Mouse (Mus musculus) kidney, adult 9 months (tissue): ENCODE results near the gene Sod1.

ENCODE experiments used
- DNase-seq: peaks from one replicate; pipeline ENCODE4 v3.0.0; 2022

Sod1 gene

DNA sequence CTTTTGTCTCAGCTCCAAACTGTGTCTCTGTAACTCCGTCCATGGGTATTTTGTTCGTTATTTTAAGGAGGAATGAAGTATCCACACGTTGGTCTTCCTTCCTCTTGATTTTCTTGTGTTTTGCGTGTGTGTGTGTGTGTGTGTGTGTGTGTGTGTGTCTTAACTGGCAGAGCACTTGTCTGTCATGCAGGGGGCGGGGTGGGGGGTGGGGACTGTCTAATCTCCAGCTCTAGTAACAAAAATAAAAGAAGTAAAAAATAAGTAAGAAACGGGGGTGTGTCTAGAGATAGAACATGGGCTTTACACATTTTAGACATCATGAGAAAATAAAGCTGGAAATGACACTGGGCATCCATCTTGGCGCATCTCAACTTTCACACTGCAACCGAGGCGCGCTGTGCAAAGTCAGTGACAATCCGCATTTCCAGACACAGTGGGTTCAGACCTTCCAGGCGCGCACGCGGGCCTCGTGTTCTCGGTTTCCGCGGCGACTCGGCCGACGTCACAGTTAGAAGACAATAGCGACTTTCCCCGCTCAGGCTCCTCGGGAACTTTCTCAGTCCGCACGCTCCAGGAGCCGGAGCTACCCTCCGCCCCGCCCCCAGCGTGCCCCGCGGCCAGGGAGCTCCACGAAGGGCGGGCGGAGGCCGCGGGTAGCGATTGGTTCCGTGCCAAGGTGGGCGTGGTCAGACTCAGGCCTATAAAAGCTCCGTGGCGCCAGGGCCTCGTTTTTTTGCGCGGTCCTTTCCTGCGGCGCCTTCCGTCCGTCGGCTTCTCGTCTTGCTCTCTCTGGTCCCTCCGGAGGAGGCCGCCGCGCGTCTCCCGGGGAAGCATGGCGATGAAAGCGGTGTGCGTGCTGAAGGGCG lies at the start of gene Sod1:
Sod1 (plus strand) TSS at position 729 of the 866 bp plus-strand sequence.
- DNase-seq: peak; percentile 94

DNA sequence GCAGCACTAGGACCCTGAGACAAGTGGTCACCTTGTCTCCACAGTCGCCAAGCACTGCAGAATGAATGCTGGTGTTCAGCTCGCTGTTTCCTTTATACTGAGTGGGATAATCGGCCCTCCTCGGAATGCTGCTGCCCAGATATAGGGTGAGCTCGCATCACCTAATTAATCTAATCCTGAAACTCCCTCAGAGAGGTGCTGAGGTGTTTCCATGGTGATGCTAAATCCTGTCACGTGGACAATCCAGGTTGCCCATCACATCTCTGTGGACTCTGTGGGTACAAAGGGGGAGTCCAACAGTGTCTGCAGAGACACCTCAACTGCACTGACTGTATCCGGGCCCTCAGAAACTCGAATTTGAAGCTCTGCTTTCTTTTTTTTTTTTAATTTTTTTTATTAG lies 49.1 kb upstream of the Sod1 start:
- DNase-seq: no peak

DNA sequence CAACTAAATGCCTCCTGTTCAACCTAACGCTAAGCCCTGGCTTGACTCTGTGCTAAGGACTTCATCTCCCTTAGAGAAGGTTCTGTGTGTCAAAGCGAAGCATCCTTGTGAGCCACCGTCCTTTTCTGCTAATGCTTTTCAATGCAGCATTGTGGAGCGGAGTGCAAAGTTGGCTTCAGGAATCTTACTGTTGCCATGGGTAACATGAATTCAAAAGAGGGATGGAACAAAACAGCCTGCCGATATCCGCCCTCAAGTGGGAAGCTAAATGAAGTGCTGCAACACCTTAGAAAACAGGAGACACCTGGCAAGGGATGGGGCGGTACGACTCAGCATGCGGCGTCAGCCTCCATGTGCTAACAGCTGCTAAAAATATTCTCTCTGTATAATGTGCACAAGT lies 44.1 kb upstream of the Sod1 start:
- no peak for DNase-seq

DNA sequence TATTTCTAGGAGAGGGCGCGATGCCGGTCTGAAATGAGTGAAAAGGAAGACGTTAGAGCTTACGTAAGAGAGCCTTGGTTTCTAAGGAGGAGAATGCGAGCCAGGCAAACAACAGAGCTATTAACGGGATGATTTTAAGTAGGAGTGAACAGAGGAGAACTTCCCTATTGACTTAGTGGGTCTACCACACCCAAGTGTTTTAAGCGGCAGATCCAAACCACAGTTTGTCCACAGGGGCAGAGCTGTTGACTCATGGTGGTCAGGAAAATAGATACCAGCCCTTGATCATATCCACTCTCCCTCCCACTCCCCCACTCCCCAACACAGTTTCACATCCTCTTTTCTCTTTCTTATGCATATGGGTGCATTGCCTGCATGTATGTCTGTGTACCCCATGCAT lies 43.1 kb upstream of the Sod1 start:
- no peak for DNase-seq

DNA sequence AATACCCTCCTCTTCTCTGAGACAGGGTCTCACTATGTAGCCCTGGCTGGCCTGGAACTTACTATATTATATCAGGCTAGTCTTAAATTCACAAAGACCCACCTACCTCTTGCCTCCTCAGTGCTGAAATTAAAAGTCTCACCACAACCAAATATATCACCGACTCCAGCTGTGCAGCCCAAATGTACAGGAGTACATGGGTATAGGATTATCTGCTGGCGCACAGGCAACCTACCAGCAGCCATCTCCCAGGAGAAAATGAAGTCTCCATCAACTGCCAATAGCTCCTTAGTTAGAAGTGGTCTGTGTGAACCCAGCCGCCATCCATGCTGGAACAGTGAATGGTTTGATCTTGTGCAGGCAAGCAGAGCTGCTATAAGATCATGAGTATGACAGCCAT lies 42.1 kb upstream of the Sod1 start:
- no peak for DNase-seq

DNA sequence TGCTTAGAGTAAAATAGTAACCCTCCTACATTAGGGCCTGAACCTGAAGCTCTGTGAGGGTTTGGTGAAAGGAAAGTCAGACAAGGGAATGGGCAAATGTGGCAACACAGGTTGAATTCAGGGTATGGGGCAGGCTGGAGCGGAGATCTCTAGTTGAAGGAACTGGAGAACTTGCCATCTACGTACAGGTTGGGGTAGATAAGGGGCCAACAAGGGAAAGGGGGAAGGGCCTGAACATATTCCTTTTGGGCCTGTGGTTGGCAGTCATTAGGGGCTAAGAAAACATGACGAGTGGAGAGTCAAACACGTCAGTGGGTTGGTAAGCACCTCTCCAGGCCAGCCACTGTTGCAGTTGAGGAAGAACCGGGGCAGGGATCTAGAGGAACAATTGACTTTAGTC lies 40.7 kb upstream of the Sod1 start:
- no peak for DNase-seq

DNA sequence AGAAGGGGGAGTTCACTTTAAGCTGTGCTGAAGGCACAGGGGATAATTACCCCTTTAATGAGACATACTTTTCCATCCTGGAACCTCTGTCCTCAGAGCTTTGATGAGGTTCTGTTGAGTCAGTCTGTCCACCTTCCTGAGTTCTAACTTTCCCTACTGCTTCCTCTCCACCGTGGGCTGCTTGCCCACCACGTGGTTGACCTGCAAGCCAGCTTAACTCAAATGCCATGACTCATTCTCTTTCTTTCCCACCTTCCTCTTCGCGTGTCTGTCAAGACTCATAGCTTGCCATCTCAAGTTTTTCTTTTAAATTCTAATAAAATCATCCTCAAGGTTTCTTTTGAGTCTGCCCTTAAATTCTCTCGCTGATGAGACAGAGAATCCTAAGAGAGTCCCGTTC lies 39.6 kb upstream of the Sod1 start:
- no peak for DNase-seq

DNA sequence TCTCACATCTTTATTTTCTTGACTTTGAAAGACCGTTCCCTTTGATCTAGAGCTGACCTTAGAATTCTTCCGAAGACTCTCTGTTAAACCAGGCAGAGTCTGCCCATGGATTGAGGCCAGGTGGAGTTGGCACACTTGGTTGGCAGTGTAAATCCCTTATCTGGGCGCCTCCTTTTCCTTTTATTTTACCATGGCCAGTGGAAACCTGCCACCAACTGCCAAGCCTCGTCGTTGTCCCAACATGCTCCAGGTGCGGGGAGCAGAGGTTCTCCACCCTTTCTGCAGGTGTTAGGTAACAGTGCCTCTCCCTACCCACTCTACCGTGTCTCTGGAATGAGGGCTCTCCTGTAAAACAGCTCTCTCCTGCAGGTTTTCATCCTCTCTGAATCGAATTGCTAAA lies 38.9 kb upstream of the Sod1 start:
- no peak for DNase-seq

DNA sequence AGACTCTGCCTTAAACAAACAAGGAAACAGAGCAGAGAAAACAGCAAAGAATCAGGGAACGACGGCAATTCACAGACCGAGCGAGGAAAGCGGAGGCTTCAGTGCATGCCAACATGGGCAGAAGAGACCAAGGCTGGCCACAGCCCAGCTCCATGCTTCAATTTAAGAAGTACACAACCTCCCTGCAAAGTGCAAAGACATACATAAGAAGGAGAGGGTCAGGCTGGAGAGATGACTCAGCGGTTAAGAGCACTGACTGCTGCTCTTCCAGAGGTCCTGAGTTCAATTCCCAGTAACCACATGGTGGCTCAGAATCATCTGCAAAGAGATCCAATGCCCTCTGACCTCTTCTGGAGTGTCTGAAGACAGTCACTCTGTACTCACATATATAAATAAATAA lies 36.4 kb upstream of the Sod1 start:
- no peak for DNase-seq

DNA sequence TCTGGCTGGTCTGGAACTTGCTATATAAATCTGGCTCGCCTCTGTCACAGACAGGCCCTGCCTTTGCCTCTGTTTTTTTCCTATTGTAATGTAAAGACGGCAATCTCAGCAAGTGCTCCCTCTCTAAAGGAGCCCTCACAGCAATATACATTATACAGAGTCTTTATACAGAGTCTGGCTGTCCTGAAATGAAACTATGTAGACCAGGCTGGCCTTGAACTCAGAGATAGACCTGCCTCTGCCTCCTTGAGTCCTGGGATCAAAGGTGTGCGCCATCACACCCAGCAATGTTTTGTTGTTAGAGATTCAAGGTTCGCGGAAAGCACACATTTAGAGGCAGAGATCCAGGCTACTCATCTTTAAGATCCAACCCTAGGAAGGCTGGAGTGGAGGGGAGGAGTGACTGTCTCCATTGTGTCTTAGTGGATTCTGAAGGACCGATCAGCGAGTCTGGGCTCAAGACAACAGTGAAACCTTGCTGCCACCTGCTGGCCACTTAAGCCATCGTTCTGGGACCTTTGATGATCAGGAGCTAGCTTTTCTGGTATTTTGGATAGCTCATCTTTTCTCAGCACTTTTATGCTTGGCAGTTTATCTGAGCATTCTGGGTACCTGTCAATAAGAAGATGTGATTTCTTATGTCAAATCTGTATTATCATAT lies 34.5 kb upstream of the Sod1 start:
- peak; percentile 78 for DNase-seq

DNA sequence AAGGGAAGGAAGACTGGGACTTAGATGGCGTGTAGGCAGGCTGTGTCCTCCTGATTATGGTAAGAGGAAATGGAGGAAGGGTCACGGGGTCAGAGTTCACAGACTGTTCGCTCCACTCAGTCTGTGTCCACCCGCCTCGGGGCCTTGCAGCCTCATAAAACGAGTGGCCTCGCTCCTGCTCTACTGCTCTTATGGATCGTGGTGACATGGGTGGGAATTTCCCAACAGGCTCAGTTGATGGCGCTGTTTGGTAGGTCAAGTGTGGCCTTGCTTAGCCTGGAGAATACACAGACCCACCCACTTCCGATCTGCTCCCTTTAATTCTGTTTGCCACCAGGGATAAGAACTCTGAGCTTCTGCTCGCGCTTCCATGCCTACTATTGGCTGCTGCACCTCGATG lies 33.1 kb upstream of the Sod1 start:
- DNase-seq: peak; percentile 67

DNA sequence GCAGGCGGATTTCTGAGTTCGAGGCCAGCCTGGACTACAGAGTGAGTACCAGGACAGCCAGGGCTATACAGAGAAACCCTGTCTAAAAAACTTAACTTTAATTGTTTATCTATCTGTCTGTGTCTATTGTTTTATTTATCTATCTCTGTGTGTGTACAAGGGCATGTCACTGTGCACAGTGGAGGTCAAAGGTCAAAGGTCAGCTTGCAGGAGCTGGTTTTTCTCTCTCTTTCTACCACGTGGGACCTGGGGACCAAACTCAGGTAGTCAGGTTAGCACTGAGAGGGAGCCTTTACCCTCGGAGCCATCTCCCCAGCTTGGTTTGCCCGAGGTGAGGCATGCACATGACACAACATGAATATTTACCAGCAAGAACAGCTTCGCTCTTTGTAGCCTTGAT lies 29.3 kb upstream of the Sod1 start:
- no peak for DNase-seq

DNA sequence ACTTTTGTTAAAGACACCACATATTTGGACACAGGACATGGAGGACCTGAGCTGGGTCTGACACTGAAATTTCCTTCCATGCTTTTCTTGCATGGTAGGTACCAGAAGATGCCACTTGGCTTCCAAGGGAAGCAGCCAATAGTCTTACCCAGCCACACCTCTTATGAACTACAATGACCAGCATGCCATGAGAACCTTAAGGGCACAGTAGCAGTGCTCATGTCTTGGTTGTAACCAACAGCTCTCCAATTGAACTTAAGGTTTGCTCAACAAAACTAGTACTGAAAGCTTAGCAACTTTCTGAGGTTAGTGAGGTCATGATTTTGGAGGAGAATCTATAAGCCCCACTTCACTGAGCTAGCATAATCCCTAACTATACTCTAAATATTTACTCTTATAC lies 26.8 kb upstream of the Sod1 start:
- no peak for DNase-seq

DNA sequence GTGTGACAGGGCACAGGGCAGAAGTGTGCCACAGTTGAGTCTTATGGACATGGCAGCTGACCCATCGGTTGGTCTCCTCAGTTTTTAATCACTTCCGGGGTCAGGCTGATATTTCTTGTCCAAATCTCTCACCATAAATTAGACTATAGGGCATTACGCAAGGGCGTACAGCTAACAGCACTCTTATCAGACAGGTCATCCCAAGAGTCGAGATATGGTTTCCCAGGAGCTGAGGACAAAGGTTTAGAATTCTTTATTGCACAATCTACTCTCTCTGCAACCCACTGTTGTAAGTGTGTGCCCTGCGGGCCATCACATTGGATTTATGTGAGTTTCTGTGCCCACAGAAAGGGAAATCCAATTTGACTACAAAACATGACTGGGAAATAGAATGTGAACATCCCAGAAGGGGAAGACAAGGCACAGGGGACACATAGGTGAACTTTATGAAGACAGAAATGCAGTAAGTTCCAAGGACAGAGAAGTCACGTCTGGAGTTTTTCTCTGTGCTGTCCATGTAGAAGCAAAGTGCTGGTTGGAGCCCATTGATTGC lies 23.8 kb upstream of the Sod1 start:
- no peak for DNase-seq

DNA sequence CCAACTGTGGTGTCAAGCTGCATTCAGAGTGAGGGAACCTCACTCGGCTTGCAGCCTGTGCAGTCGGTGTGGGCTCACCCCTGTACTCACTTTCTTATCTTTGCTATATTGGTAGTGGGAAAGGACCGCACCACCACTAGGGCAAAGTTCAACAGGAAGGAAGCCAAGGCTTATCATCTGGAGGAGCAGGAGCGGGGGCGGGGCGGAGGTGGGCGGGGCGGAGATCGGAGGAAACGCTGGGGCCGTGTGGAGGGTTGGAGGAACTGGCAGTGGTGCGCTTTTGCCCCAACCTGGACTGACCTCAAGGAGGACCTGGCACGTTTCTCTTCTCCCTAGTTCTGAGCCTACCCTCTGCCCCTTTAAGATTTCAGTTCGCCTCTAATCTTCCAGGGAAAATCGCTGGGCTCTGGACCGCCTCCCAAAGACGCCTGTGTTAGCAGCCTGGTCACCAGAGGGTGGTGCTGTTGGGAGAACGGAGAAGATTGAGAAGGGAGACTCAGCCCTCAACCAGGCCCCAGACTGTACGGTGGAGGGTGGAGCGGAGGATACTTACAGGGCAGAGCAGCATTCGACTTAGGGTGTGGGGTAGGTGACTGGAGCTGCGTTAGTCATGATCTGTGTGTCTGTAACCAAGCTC lies 23.1 kb upstream of the Sod1 start:
- peak; percentile 86 for DNase-seq

DNA sequence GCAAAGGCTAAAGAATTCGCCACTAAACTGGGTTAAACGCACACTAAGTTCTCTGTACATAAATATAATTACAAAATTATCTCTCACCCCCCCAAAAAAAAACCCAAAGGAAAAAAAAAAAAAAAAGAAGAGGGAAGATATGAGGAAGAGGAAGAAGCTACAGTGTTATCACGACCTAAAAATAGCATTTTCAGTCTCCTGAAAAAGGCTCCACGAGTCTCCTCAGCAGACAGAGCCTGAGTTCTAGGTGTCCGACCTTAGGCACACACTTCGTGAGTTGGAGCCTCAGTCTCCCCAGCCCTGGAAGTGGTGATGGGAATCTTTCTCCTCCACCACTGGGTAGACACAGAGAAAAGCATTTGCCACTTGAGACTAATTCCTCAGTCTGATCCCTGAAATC lies 21.9 kb upstream of the Sod1 start:
- DNase-seq: no peak

DNA sequence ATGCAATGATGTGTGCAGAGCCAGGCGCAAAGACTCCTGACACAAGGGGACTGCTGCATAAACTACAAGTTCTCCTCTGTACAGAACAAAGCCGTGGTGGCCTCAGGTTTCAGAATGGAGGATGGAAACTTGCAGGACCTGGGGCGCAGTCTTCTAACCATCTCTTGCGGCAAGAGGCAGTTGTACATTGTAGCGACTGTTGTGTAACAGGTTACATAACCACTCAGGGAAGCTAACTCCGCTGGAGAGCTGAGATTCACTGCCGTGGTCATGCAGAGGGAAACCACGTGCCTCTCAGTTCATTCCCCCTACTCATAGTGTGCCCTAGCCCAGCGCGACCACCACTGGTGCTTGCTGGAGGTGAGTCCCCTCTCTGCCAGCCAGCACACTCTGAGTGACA lies 21.4 kb upstream of the Sod1 start:
- DNase-seq: peak; percentile 76

DNA sequence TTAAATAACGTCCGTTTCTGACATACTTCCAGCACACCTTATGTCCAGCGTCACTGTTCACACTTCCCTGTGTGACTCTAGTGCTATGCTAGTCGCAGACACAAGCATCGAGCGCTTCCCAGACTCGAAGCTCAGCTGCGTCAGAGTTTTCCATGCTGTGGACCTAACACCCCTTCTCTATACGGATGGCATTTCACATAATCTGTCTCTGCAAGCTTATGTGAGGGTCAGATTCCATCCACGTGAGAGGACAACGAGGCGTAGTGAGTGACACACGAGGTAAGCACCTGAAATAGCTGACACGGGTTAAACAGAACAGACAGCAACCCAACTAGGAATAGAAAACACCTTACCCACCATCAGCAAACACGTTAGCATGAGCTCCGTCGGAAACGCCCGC lies 18.4 kb upstream of the Sod1 start:
- no peak for DNase-seq

DNA sequence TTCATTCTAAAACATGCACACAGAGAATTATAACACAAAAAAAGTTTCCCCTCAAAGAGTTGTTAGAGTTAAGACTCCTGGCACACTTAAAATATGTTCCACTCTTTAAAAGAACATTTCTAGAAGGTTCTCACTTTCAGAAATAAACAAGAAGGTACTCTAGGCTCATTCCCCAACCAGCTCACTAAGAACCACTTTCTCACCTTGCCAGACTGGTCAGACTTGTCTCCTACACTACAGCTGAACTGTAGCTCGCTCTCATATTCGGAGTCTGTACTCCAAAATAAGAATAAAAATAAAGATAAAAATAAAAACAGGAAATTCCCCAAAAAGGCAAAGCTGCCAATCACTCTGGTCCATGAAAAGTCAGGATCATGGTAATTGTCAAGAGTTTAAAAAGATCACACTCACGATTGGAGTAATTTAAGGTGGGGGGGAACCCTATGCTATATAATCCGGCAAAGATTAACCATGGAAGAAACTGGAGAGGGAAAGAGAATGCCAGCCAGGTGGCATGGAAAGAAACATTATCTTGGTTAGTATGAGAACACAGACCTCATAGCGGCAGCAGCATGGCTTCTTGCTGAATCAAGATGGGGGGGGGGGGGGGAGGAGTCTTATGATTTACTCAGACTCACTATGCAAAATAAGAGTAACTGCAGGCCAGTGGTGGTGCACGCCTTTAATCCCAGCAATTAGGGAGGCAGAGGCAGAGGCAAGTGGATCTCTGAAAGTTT lies 17.2 kb upstream of the Sod1 start:
- DNase-seq: no peak

DNA sequence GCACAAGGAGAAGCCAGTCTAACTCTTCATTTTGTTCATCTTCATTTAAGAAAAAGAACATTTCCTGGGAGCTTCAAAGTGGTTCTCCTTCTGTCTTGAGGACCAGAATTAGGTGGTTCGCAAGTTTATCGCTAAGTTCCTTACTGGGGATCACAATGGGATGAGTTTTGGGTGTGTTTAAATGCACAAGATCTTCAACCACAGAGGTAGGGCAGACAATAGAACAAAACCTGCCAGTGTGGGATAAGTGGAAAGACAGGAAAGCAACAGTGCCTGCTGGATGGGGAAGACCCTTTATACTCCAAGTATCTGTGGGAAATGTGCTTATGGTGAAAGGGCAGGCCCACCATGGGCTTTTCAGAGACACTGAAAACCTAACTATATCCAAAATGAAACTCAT lies 15.7 kb upstream of the Sod1 start:
- no peak for DNase-seq

DNA sequence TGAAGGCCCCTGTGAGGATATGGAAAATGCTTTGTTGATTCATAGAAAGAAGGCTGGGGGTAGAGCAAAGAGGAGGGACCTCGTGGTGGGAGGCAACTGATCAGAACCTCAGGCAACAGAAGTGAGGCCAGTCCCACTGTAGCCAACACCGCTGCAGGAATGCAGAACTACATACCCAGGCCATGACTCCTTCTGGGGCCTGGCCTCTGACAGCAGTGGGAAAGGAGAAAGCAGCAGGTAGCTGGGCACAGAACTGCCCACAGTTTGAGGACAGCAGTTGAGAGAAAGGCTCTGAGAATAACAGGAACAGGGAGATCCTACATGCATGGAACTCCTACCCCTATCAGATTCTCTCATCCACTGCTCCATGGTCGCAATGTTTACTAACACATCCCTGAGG lies 11.6 kb upstream of the Sod1 start:
- no peak for DNase-seq

DNA sequence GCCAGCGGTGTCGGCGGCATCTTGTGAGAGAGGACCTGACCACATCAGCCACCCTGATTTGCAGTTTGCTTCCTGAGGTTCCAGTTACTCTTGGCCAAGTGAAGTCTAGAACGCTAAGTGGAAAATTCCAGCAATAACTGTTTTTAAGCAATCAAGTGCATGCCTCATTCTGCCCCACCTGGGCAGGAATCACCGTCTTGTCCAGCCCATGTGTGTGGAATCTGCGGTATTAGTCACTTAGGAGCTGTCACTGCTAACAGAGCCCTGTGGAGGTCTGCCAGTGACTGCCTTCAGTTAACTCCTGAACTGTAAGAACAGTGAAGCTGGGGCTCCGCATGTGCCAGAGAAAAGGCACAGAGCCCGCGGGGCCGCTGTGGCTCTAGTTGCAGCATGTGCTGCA lies 9.8 kb upstream of the Sod1 start:
- no peak for DNase-seq

DNA sequence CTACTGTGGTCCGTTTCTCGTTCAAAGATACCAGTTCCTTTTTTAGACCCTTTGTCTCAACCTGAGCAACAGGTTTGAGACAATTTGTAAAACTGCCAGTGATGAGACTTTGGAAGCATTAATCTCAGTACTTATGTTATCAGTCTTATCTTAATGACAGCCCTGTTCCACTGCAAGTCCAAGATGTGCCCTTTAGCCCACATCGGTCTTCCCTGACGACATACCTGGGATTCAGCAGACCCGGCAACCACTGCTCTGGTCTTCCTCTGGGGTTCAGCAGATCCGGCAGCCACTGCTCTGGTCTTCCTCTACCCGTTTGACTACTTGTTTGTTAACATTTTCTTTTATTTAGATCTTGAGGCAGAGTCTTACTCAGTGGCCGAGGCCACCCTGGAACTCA lies 8.8 kb upstream of the Sod1 start:
- DNase-seq: no peak
